Mouse (Mus musculus) ES-Bruce4 (cell line): Measurements from ENCODE around the gene 3110009E18Rik.

ENCODE experiments used
- CTCF ChIP-seq: IDR thresholded peaks from one replicate; pipeline ENCODE4 v1.8.1; 2011; ENCODE audit warnings: low read depth, low read length
- EP300 ChIP-seq: IDR thresholded peaks from 2 replicates; pipeline ENCODE4 v1.6.1; 2011; ENCODE audit warnings: low read depth, low read length; ENCODE audit not compliant: insufficient read depth
- POLR2A ChIP-seq: IDR thresholded peaks from one replicate; pipeline ENCODE4 v1.8.1; 2011; ENCODE audit warnings: low read length; ENCODE audit not compliant: insufficient read depth

DNA sequence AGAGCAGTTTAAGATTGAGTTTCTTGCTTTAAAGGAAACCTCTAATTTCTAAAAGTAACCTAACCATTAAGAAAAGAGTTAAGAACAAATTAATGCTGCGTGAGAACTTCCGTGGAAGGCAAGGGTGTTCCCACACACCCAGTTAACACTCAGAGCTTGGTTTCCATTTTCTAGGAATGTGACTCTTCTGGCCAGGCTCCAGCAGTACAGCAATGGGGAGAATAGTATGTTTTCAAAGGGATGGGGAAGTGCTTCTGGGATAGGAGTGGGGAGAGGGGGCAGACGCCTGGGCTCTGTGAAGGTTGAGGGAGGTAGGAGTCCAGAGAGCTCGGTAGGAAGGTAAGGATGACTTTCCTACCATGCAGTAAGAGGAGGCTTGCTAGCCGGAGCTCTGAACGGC lies 4.5 kb downstream of the 3110009E18Rik start:
- no peak for TF ChIP-seq CTCF
- TF ChIP-seq EP300, result no peak
- TF ChIP-seq POLR2A, result no peak
